17 mouse cellular contexts compared by ENCODE assay signal in genomic region chr11:86026556-86027194, GRCm38 (mm10).
DNase-seq lines count a peak whose midpoint lies in the region; ATAC-seq and TF ChIP-seq lines count a peak whose summit lies in the region.
"Had no signal": no experiment of that assay in that cellular context is flagged by ENCODE, and none has a peak within 500 bp of the region (broad histone marks: within the 10 kb centered on the region; RNA-seq: fewer than 3 reads in every experiment).

No protein-coding gene starts in this region.

- TF ChIP-seq POLR2A in brain, embryonic 14.5 days (IDR thresholded peaks at IDR 0.05; ENCODE audit: borderline replicate concordance, extremely low read depth, insufficient read depth, insufficient read length, poor library complexity, severe bottlenecking) = no peak
- no peak for TF ChIP-seq POLR2A in limb, embryonic 14.5 days (IDR thresholded peaks at IDR 0.05; ENCODE audit: borderline replicate concordance, extremely low read depth, insufficient read depth, insufficient read length)

- no peak overlapping the region for H3K4me2 ChIP-seq in hindbrain, embryonic 11.5 days (replicated peaks; ENCODE audit: low read depth, low read length)
- H3K4me2 ChIP-seq in hindbrain, embryonic 14.5 days (replicated peaks) = no peak overlapping the region
- no peak overlapping the region for H3K4me2 ChIP-seq in embryonic facial prominence, embryonic 11.5 days (ENCODE audit: low read depth, low read length)
- H3K4me2 ChIP-seq in limb, embryonic 14.5 days (replicated peaks; ENCODE audit: low read depth, low read length, severe bottlenecking) = no peak overlapping the region
- H3K4me2 ChIP-seq: liver, embryonic 11.5 days had no signal

- H3K4me1 ChIP-seq in hindbrain, embryonic 11.5 days (replicated peaks; ENCODE audit: control insufficient read depth, insufficient read depth, low read length) = no peaks in the 10 kb centered on the region
- no peaks in the 10 kb centered on the region for H3K4me1 ChIP-seq in hindbrain, embryonic 14.5 days (replicated peaks; ENCODE audit: control insufficient read depth, insufficient read depth, low read length)
- H3K4me1 ChIP-seq in embryonic facial prominence, embryonic 11.5 days (ENCODE audit: control insufficient read depth, insufficient read depth, low read length) = no peaks in the 10 kb centered on the region
- H3K4me1 ChIP-seq in limb, embryonic 14.5 days (ENCODE audit: control insufficient read depth, insufficient read depth, low read length) = peaks cover 41% of the 10 kb centered on the region
- H3K4me1 ChIP-seq: megakaryocyte, embryonic 14.5 days had no signal

- H3K27me3 ChIP-seq in hindbrain, embryonic 11.5 days (ENCODE audit: control insufficient read depth, insufficient read depth, low read length) = no peaks in the 10 kb centered on the region
- no peaks in the 10 kb centered on the region for H3K27me3 ChIP-seq in hindbrain, embryonic 14.5 days (ENCODE audit: control insufficient read depth, insufficient read depth, low read length)
- no peaks in the 10 kb centered on the region for H3K27me3 ChIP-seq in embryonic facial prominence, embryonic 11.5 days (ENCODE audit: control insufficient read depth, insufficient read depth, low read length)
- H3K27me3 ChIP-seq in limb, embryonic 14.5 days (ENCODE audit: control insufficient read depth, insufficient read depth, low read length) = no peaks in the 10 kb centered on the region

- ATAC-seq in hindbrain, embryonic 11.5 days (ENCODE audit: low FRiP score) = no peak
- no peak for ATAC-seq in hindbrain, embryonic 14.5 days (ENCODE audit: low FRiP score)
- no peak for ATAC-seq in embryonic facial prominence, embryonic 11.5 days (replicated peaks; ENCODE audit: insufficient number of reproducible peaks, low FRiP score, low TSS enrichment, low read depth)
- peak; percentile 38; the same call in 1 of the 2 replicates for ATAC-seq in limb, embryonic 14.5 days (ENCODE audit: low FRiP score, low read depth)
- ATAC-seq: CD4-positive, CD25-positive, alpha-beta regulatory T cell, adult 4 months had no signal

- no peaks in the 10 kb centered on the region for H3K36me3 ChIP-seq in hindbrain, embryonic 11.5 days (ENCODE audit: control insufficient read depth, insufficient read depth, low read length)
- H3K36me3 ChIP-seq in hindbrain, embryonic 14.5 days (replicated peaks; ENCODE audit: control insufficient read depth, insufficient read depth) = no peaks in the 10 kb centered on the region
- no peaks in the 10 kb centered on the region for H3K36me3 ChIP-seq in embryonic facial prominence, embryonic 11.5 days (replicated peaks; ENCODE audit: control insufficient read depth, insufficient read depth, low read depth, low read length)
- no peaks in the 10 kb centered on the region for H3K36me3 ChIP-seq in limb, embryonic 14.5 days (ENCODE audit: control insufficient read depth, insufficient read depth, low read length)

- 16% methylated on average over 7 of the region's 7 CpGs for WGBS in hindbrain, embryonic 11.5 days
- WGBS in hindbrain, embryonic 14.5 days = 14% methylated on average over 7 of the region's 7 CpGs
- WGBS in embryonic facial prominence, embryonic 11.5 days = 16% methylated on average over 7 of the region's 7 CpGs
- 5% methylated on average over 7 of the region's 7 CpGs for WGBS in limb, embryonic 14.5 days

- H3K4me3 ChIP-seq in hindbrain, embryonic 11.5 days (ENCODE audit: low read depth, low read length) = no peak overlapping the region
- H3K4me3 ChIP-seq in hindbrain, embryonic 14.5 days (replicated peaks; ENCODE audit: low read length) = no peak overlapping the region
- no peak overlapping the region for H3K4me3 ChIP-seq in embryonic facial prominence, embryonic 11.5 days (ENCODE audit: low read depth, low read length)
- H3K4me3 ChIP-seq in limb, embryonic 14.5 days (replicated peaks; ENCODE audit: low read length) = no peak overlapping the region
- H3K4me3 ChIP-seq: megakaryocyte, embryonic 14.5 days had no signal

- peak; percentile 28 for DNase-seq in hindbrain, embryonic 11.5 days (ENCODE audit: low spot score)
- DNase-seq in hindbrain, embryonic 14.5 days (ENCODE audit: low spot score) = no peak
- DNase-seq in brain, embryonic 14.5 days (ENCODE audit: low read depth) = peak; percentile 68
- peak; percentile 29 for DNase-seq in embryonic facial prominence, embryonic 11.5 days (ENCODE audit: low spot score)
- peak; percentile 69 for DNase-seq in limb, embryonic 14.5 days (ENCODE audit: low spot score)
- DNase-seq in ovary, postnatal 10 days (ENCODE audit: low spot score) = no peak
- no peak for DNase-seq in thymus, postnatal 4 days
- no peak for DNase-seq in layer of hippocampus, adult 18-20 months (ENCODE audit: low spot score in 2 of 2)
- DNase-seq: cerebellum, adult 11-12 months; cerebellum, postnatal 36 days; kidney, adult 9 months; kidney, postnatal 4 days; right cerebral cortex, postnatal 14 days; thymus, postnatal 36 days had no signal

- TF ChIP-seq CTCF in brain, embryonic 14.5 days (IDR thresholded peaks at IDR 0.05; ENCODE audit: borderline replicate concordance, extremely low read depth, insufficient read depth, insufficient read length) = no peak

- H3K27ac ChIP-seq in hindbrain, embryonic 11.5 days (ENCODE audit: low read depth, low read length) = no peak overlapping the region
- H3K27ac ChIP-seq in hindbrain, embryonic 14.5 days = no peak overlapping the region
- no peak overlapping the region for H3K27ac ChIP-seq in embryonic facial prominence, embryonic 11.5 days (replicated peaks; ENCODE audit: low read depth, low read length)
- H3K27ac ChIP-seq in limb, embryonic 14.5 days (replicated peaks; ENCODE audit: low read depth, low read length) = peak overlapping the region; percentile 59; the same call in 1 of the 2 replicates

- H3K9ac ChIP-seq in hindbrain, embryonic 11.5 days (ENCODE audit: low read depth, low read length) = no peak overlapping the region
- H3K9ac ChIP-seq in hindbrain, embryonic 14.5 days = no peak overlapping the region
- no peak overlapping the region for H3K9ac ChIP-seq in embryonic facial prominence, embryonic 11.5 days (replicated peaks; ENCODE audit: low read length)
- H3K9ac ChIP-seq in limb, embryonic 14.5 days (ENCODE audit: low read depth, low read length, severe bottlenecking) = no peak overlapping the region

- no peaks in the 10 kb centered on the region for H3K9me3 ChIP-seq in hindbrain, embryonic 11.5 days (ENCODE audit: control insufficient read depth, low read length)
- no peaks in the 10 kb centered on the region for H3K9me3 ChIP-seq in hindbrain, embryonic 14.5 days (ENCODE audit: control insufficient read depth, low read length)
- H3K9me3 ChIP-seq in embryonic facial prominence, embryonic 11.5 days (replicated peaks; ENCODE audit: control insufficient read depth, low read length) = no peaks in the 10 kb centered on the region
- H3K9me3 ChIP-seq in limb, embryonic 14.5 days (ENCODE audit: control insufficient read depth, low read length) = no peaks in the 10 kb centered on the region
- H3K9me3 ChIP-seq: megakaryocyte, embryonic 14.5 days had no signal

Comparison
In these comparisons a context has a peak if more than half of its experiments do, and no peak if none do; other contexts are left out.
1. DNase-seq: peak in hindbrain, embryonic 11.5 days (single experiment), brain, embryonic 14.5 days (single experiment), embryonic facial prominence, embryonic 11.5 days (single experiment) and limb, embryonic 14.5 days (single experiment); none in hindbrain, embryonic 14.5 days (single experiment), ovary, postnatal 10 days (single experiment), thymus, postnatal 4 days (single experiment) and layer of hippocampus, adult 18-20 months (0 of 2).